Mouse (Mus musculus): ENCODE results near the gene Gnb4.

- TF ChIP-seq ZNF384 (IDR thresholded peaks at IDR 0.05; ENCODE audit: low read depth, low read length) = no peak
- TF ChIP-seq MAFK (IDR thresholded peaks at IDR 0.05; ENCODE audit: insufficient read depth, low read depth, low read length) = no peak
- no peak for TF ChIP-seq HCFC1 (IDR thresholded peaks at IDR 0.05; ENCODE audit: borderline replicate concordance, insufficient read depth, low read length)
These were observed 25.7 kb upstream of the Gnb4 start for GRCm38 (mm10) chr3:32642116-32642515.

Measured in ES-E14 (cell line).